Mouse (Mus musculus) olfactory bulb, adult 2 months (tissue): Measurements from ENCODE around the gene Nsmf.

ENCODE experiments used
- CTCF ChIP-seq: fragments of 200-500 bp; IDR thresholded peaks from 2 replicates; pipeline ENCODE4 v1.5.1; 2012; ENCODE audit warnings: low read depth, mild to moderate bottlenecking, low read length, moderate library complexity; ENCODE audit not compliant: insufficient read depth
- POLR2A ChIP-seq: fragments of 200-500 bp; IDR thresholded peaks from 2 replicates; pipeline ENCODE4 v1.6.1; 2012; ENCODE audit warnings: mild to moderate bottlenecking, low read depth, low read length, moderate library complexity; ENCODE audit not compliant: insufficient read depth

DNA sequence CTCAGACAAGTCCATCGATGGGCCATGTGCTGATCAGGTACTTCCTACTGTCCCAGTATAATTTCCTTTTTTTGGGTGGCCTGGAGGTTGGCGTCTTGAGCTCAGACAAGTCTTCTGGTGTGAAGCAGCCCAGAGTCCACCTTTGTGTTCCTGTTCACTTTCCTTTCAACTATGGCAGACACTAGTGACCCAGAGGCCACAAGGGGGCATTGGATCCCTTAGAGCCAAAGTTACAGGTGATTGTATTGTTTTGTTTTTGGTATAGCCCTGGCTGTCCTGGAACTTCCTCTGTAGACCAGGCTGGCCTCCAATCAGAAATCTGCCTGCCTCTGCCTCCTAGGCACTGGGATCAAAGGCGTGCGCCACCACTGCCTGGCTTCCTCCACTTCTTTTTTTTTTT is 18.2 kb downstream of the Nsmf start:
- TF ChIP-seq CTCF (no peak), POLR2A (no peak)
